Mouse (Mus musculus) subcutaneous adipose tissue, adult 2 months (tissue): ENCODE data around the gene Rhox6. TPM values are rescaled to one million over a fixed set of nuclear protein-coding genes. Genes with fewer than 3 reads are reported as not detected.

Experiments used
- polyA plus RNA-seq: library from polyadenylated mRNA; depleted of rRNA; stranded (reverse); fragments of >200 nt; gene quantifications from 2 replicates; pipeline ENCODE4 v1.2.3, GENCODE M21; 2012; ENCODE audit warnings: low replicate concordance; rRNA removed

Rhox6 gene
- polyA plus RNA-seq: not detected in 2 replicates

DNA sequence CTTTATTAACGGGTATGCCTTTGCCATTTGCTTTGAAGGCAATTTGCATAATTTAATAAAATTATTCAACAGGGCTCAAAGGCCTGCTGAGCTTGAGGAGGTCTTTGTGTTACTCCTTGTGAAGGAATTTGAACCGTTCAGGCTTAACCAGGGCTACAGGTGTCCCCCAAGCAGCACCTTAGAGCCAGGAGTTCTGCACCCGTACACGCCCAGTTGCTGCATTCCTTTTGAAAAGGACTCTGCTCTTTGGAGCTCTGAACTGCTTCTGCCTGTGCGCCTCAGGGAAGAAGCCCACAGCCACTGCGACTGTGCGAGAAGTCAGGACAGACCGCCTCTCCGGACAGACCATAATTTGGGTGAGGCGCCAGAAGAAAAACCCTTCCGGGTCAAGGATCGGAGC is at the start of gene Rhox6:
Rhox6 (plus strand) TSS at position 301 of the 400 bp plus-strand sequence.

DNA sequence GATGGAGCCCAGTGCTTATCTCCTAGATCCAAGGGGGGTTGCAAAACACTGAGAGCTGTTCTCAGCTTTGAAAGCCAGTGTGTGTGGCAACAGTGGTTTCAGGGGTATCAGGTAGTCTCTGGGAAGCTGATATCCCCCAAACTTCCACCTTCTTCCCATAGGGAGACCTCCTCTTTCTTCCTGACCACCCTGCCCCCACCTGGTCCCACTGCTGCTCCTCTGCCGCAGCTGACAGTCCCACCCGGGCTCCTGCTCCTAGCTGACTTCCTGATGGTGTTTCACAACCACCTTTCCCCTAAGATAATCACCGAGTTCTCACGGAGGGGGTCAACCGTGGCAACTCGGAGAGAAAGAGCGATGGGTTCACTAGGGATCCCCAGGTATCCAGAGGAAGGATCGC is 4.7 kb downstream of the Rhox6 start, which contains the start of gene Rhox7a:
Rhox7a (plus strand) TSS at position 301 of the 400 bp plus-strand sequence.

DNA sequence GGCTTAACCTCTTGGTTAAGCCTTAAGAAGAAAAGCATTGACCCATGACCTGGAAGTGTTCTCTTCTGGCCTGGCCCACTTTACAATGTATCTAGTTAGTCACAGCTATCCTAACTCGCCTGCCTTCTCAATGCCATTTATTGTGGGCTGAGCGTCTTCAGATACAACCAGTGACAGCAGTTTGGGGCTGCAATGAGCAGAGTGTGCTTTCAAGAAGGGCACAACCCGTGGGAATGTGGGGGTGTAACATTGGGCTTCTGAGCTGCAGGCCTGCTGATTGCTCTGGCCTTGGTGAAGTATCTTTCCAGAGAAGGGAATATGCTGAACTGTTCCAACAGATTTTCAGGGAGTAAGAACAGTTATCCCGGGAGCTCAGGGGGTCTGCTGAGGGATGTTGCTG is 52.1 kb downstream of the Rhox6 start, which contains the start of gene Rhox8:
Rhox8 (minus strand) TSS at position 101 of the 400 bp plus-strand sequence.

Other genes starting within 250 kb of the Rhox6 start
- gene Rhox3f, start 245.9 kb upstream of the Rhox6 start, polyA plus RNA-seq: not detected in 2 replicates
- not detected in 2 replicates for gene Rhox4f, start 219.2 kb upstream of the Rhox6 start, polyA plus RNA-seq
- not detected in 2 replicates for gene Rhox3g, start 198.3 kb upstream of the Rhox6 start, polyA plus RNA-seq
- not detected in 2 replicates for gene Rhox2g, start 183.4 kb upstream of the Rhox6 start, polyA plus RNA-seq
- gene Rhox4g, start 175.6 kb upstream of the Rhox6 start, polyA plus RNA-seq: not detected in 2 replicates
- not detected in 2 replicates for gene Rhox3h, start 158.1 kb upstream of the Rhox6 start, polyA plus RNA-seq
- gene Rhox2h, start 153.6 kb upstream of the Rhox6 start, polyA plus RNA-seq: not detected in 2 replicates
- not detected in 2 replicates for gene Rhox5, start 22.1 kb upstream of the Rhox6 start, polyA plus RNA-seq
- gene Rhox7a, start 4.8 kb downstream of the Rhox6 start, polyA plus RNA-seq: not detected in 2 replicates
- gene Rhox8, start 52.0 kb downstream of the Rhox6 start, polyA plus RNA-seq: not detected in 2 replicates
- gene Rhox7b, start 70.3 kb downstream of the Rhox6 start, polyA plus RNA-seq: not detected in 2 replicates
- not detected in 2 replicates for gene Rhox9, start 74.9 kb downstream of the Rhox6 start, polyA plus RNA-seq
- not detected in 2 replicates for gene Btg1-ps1, start 191.9 kb downstream of the Rhox6 start, polyA plus RNA-seq
- gene Btg1-ps2, start 216.2 kb downstream of the Rhox6 start, polyA plus RNA-seq: not detected in 2 replicates
- not detected in 2 replicates for gene Rhox10, start 239.6 kb downstream of the Rhox6 start, polyA plus RNA-seq